Mouse (Mus musculus): ENCODE results near the gene Ccdc85c.

DNA sequence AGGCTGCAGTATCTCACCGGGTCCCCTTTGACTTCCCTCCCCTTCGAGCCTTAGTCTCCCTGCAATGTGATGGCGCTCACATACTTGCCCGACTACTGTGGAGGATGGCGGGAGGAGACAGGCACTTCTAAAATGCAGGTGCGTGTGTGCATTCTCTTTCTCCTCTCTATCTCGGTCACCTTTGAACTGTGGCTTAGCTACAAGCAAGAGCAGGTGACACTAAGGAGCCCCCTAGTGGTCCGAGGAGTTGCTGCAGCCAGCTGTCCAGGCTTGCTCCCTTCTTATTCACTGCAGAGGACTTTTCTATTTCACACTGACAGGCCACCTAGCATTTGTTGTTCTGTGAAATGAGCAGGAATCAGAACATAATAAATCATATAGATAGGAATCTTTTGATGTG is 17.7 kb upstream of the Ccdc85c start:
- TF ChIP-seq HCFC1 (IDR thresholded peaks at IDR 0.05; ENCODE audit: low read depth, low read length) (no peak), MAFK (IDR thresholded peaks at IDR 0.05; ENCODE audit: insufficient replicate concordance, low read length) (no peak), USF1 (IDR thresholded peaks at IDR 0.05; ENCODE audit: low read depth, low read length) (no peak), CHD1 (IDR thresholded peaks at IDR 0.05; ENCODE audit: low read depth, low read length) (no peak), TBP (conservative IDR thresholded peaks at IDR 0.05; ENCODE audit: low read depth, low read length) (no peak), POLR2A (IDR thresholded peaks at IDR 0.05; ENCODE audit: low read depth, low read length) (no peak), CTCF (conservative IDR thresholded peaks at IDR 0.05 in 1 of 2, IDR thresholded peaks at IDR 0.05 in 1 of 2; ENCODE audit: low read depth in 2 of 2, low read length in 2 of 2) (peak; percentile 88 to 93), EP300 (IDR thresholded peaks at IDR 0.05; ENCODE audit: low read length) (no peak), UBTF (IDR thresholded peaks at IDR 0.05; ENCODE audit: low read depth, low read length) (no peak), PAX5 (IDR thresholded peaks at IDR 0.05; ENCODE audit: low read length) (no peak), MAZ (IDR thresholded peaks at IDR 0.05; ENCODE audit: low read depth, low read length) (no peak), ZNF384 (IDR thresholded peaks at IDR 0.05; ENCODE audit: low read depth, low read length) (no peak), MAX (IDR thresholded peaks at IDR 0.05; ENCODE audit: low read length) (no peak)

Measured in CH12.LX (cell line).